Mouse (Mus musculus) cerebellum, adult 9-11 months (tissue): ENCODE measurements around the gene Dguok.
A peak's percentile ranks its signal among the peaks of the same experiment; 100 is the strongest.

Source experiments
- DNase-seq: peaks from one replicate; pipeline ENCODE4 v3.0.0; 2022

Gene Dguok

DNA sequence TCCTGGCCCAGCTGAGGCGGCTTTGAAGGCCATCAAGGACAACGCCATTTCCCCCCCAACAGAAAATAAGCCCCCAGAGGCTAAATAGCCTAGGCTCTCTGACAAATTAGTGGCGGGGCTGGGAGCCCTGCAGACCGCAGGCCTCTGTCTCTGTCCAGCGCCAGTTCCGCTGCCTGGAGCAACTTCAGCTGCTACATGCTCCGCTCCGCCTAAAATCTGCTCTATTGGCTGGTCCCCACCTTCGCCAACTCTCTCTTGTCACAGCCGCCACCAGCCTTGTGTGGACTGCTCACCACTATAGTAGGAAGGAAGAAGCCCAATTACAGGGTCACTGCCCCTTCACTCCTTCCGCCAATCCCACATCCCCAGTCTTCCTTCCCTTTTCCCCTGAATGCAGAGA is 53.1 kb downstream of the Dguok start:
- no peak for DNase-seq

- no peak for DNase-seq
Measured at GRCm38 (mm10) chr6:83450451-83451303, 56.1 kb downstream of the Dguok start.

DNA sequence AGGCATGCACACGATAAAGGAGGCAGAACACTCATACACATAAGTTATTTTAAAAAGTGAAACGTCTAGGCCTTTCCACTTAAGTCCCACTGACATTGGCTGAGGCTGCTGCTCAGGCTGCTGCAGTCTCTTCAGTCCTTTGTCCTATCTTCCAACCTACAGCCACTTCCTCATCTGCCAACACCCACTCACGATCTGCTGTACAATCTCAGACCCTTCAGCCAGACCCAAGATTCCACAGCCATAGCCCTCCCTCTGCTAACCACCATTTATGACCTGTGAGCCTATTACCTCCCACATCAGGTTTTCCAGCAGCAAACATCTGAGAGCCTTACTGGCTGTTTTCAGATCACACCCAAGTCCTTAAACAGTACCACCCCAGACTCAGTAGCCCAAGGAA is 57.3 kb downstream of the Dguok start:
- DNase-seq = no peak

DNA sequence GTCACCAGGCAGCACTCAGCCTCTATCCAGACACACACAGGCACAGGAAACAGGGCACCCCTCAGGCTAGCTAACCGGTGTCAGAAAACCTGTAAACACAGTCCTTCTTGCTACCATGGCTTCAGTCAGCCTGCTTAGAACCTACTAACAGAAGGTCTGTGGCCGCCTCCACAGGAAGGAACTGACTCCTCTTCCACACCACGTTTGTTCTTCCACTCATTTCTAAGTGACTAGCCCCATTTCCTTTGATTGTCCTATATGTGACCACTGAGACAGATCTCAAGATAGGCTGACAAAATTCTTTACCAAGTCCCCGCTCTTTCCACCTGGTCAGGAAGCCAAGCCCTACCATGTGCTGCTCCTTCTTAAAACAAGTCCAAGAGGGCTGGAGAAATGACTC is 57.9 kb downstream of the Dguok start:
- DNase-seq = no peak

GRCm38 (mm10) chr6:83447031-83447430 is 59.7 kb downstream of the Dguok start:
- no peak for DNase-seq

DNA sequence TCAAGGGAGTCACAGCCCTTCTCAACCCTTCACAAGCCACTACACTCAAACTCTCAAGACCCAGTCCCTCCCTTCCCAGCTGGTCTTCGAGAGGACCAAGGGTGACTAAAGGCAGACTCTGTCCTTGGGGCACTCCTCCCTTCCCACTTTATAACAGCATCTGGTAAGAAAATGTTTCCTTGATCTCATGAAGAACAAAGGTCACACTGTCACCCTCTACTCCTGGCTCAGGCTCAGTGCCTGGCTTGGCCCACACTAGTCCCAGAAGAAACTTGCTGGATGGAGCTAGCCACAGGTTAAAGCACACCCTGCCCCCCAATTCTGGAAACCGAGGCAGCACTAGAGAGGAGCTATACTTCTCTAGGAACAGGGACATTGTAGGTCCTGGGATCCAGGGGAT is 61.0 kb downstream of the Dguok start:
- no peak for DNase-seq

DNA sequence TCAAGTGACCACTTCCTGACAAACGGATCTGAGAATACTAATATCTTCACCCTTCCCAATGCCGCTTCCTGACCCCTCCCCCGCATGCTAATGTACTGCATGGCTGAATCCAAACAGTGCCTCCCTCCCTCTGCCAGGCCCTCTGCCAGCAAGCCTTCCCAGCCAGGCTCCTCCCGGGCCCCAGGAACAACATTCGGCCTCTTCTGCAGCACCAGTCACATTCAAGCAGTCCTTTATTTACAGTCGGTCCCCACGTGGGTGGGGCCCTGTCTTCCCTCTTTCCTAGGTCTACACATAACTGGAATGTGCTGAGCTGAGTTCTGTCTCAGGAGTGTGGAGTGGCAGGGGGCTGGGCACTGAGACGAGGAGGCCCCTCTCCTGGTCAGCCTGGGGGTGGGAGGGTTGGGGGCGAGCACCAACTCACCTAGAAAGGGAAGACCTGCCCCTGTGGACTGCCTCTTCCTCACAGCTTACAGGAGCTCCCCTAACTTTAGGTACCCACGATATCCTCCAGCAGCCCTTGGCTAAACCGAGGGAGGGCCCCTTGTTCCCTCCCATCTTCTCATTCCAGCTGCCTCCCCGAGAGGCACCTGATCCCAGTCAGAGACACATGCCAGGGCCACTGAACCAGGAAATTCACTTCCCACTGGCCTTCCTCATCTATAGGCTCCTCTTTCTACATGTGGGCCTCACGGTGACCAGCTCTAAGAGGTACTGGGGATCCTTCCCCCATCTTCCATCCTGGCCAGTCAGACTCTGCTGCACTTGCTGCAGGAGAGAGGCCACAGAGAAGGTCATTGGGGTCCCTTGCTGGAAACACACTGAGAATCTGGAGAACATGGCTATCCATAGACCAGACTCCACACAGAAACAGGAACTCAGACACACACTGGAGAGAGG is 63.1 kb downstream of the Dguok start:
- DNase-seq = peak; percentile 87

GRCm38 (mm10) chr6:83442639-83443038 is 64.1 kb downstream of the Dguok start:
- DNase-seq = peak; percentile 66

DNA sequence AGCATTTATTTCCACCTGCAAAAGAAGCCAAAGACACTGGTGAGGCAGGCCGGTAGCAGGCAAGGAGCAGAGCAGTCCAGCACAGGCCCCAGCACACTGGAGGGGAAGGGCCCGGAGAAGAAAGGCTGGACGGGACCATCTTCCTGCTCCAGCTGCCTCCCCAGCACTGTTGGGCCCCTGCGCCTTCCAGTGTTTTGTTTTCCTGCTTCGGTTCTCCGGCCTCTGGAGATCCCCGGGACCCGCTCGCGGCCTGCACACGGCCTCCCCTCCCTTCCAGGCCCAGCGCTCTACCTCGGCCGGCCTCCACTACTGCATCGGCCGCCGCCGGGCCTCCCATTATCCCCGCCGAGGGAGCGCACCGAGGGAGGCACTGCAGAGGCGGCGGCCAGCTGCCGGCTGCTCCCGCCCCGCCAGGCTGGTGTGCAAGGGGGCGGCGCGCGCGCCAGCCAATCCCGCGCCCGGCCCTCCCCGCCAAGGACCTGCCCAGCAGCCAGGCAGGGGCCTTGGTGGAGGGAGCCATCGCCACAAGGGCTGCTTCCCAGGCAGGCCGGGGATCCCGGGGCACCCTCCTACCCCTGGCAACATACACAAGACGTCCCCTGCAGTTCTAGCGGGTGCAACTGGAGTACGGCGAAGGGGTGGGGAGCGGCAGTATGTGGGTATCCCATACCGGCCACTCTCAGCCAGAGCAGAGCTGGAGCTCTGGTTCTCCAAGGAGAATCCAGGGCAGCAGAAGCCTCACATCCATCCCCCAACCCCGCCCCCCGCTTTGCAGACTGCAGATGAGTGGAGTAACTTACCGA is 65.3 kb downstream of the Dguok start:
- DNase-seq = peak; percentile 87

DNA sequence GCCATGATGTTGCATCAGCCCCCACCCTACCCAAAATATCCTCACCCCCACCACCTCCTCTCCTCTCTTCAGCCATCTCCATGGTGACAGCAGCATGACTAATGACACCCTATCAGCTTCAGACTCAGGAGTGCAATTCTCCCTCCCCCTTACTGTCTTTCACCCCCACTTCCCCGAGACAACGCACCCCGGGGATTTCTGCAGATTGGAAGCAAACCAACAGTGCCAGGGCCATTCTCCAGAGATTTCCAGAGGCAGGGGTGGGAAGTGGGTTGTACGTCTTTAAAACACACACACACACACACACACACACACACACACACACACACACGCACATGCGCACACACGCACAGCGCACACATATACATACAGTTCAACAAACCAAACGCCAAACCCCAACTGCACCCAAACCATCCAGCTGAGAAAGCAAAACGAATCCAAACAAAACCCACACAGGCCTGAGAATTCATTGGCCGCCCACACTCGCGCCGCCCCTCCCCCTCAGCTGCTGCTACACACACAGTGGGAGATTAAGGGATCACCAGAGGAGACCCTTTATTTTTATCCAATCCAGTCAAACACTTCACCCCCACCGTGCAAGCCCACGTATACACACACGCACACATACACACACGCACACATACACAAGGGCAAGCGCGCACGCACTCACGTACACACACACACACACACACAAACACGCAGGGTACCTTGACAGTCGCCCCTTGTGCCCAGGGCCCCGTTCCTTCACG is 66.1 kb downstream of the Dguok start:
- DNase-seq = peak; percentile 82

- DNase-seq = no peak
Measured at GRCm38 (mm10) chr6:83440197-83440509, 66.6 kb downstream of the Dguok start.

GRCm38 (mm10) chr6:83439781-83440180 is 67.0 kb downstream of the Dguok start:
- DNase-seq = peak; percentile 80

DNA sequence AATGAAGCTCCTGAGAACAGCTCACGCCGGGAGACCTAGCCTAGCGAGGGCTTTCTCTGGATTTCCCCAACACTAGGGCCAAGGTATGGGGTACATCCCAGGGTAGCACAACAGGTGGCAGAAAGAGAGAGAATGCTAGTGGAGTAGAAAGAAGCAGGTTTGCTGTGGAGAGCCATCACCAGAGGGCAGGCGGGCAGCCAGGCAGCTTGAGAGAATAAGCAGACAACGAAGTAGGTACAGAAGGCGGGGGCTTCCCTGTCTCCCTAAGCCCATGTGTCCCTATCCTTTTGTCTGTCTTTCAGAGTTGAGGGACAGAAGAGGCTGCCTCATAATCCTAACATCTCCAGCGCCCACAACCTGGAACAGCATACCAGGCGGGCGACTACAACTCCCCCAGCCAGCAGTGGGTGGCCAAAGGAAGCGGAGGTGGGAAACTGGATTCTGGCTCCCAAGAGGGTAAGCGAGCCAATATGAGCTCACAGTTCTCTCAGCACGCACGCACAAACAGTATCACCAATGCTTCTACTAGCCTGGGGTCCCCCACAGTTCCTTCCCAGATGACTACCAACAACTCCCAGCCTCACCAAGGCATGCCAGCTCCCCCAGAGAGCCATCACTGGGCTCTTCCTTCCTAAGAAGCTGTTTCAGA is 67.5 kb downstream of the Dguok start:
- peak; percentile 60 for DNase-seq

GRCm38 (mm10) chr6:83438584-83438983 is 68.2 kb downstream of the Dguok start:
- DNase-seq = peak; percentile 57

- peak; percentile 45 for DNase-seq
Measured at GRCm38 (mm10) chr6:83437802-83438201, 69.0 kb downstream of the Dguok start.

- no peak for DNase-seq
Measured at GRCm38 (mm10) chr6:83437225-83437624, 69.5 kb downstream of the Dguok start.

DNA sequence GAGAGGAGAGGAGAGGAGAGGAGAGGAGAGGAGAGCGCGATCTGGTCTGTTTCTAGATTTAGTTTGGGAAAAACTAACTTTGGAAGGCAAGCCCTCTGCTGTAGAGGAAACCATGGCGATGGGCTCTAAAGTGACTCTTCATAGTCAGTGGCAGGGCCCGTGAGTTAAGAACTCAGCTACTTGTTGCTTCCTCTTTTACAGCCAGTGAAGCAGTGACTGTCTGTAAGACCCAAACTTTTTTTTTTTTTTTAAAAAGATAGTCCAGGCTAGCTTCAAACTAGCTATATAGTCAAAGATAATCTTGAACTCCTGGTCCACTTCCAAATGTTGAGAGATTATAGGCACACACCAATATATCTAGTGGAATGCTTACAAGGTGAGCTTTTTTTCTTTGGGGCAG is 70.2 kb downstream of the Dguok start:
- DNase-seq = no peak

DNA sequence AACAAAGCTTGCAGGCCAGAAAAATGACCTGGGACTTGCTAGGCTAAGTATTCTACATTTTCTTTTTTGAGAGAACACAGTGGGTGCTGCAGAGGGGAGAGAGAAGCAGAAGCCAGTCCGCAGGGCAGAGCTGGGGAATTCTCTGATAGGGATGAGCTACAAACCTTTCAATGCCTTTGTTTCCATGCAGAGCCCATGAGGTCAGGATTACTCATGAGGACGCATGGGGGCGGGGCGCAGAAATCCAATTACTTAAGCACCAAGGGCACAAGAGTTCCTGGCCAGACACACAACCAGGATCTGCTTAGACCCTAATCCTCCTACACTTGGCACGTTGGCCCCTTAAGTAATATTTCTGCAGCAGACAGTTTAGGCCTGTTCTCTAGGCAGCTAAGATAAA is 71.6 kb downstream of the Dguok start:
- no peak for DNase-seq

DNA sequence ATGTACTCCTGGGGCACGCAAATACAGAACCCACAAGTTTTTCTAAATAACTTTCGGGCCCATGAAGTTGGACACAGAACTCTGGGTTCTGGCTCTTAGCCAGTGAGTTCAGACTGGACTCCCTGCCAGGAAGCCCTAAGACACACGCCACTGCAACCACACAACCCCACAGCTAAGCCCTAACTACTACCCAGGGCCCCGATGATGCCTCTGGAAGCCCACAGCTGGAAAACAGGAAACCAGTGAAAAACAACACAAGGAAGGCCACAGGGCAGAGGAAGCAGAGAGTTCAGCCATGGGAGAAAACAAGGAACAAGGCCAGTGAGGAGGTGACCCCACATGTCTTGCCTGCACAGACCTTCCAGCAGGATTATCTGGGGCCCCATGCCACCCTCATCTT is 73.2 kb downstream of the Dguok start:
- no peak for DNase-seq

DNA sequence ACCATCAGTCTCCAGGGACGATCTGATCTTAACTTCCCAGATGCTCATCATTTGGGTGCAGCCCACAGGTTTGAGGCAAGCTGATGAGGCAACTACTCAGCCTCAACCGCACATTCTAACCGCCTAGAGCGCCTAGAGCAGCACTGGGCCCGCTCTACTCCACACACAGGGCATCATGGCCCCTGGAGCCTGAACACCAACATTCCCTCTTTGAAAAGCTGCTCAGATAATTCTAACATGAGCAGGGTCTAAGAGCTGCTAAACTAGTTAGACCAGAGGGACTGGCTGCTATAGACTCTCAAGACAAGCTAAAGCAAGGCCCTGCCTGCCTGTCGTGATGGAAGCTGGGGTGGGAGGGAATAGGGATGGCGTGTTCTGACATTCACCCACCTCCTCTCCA is 73.8 kb downstream of the Dguok start:
- no peak for DNase-seq
